Mouse (Mus musculus) testis, adult 2 months (tissue): ENCODE data around the gene Soga1. TPM values are rescaled to one million over a fixed set of nuclear protein-coding genes. Genes with fewer than 3 reads are reported as not detected.

Experiments used
- H3K27ac ChIP-seq: fragments of 200-500 bp; 2 replicates; pipeline ENCODE4 v1.5.1; 2012; ENCODE audit warnings: low read depth, low read length; ENCODE audit not compliant: control insufficient read depth, insufficient read depth
- H3K27me3 ChIP-seq: fragments of 200-500 bp; 2 replicates; pipeline ENCODE4 v1.6.1; 2012; ENCODE audit warnings: mild to moderate bottlenecking, low read length, moderate library complexity; ENCODE audit not compliant: control insufficient read depth, insufficient read depth
- H3K36me3 ChIP-seq: fragments of 200-500 bp; 2 replicates; pipeline ENCODE4 v1.6.1; 2012; ENCODE audit warnings: mild to moderate bottlenecking, low read length; ENCODE audit not compliant: control insufficient read depth, insufficient read depth
- H3K4me1 ChIP-seq: fragments of 200-500 bp; 2 replicates; pipeline ENCODE4 v1.6.1; 2012; ENCODE audit warnings: low read length; ENCODE audit not compliant: control insufficient read depth, insufficient read depth
- H3K4me3 ChIP-seq: fragments of 200-500 bp; 2 replicates; pipeline ENCODE4 v1.5.1; 2012; ENCODE audit warnings: low read depth, mild to moderate bottlenecking, low read length, moderate library complexity, mixed read lengths; ENCODE audit not compliant: control insufficient read depth
- CTCF ChIP-seq: fragments of 200-500 bp; IDR thresholded peaks from 2 replicates; pipeline ENCODE4 v1.5.1; 2012; ENCODE audit warnings: low read depth, mild to moderate bottlenecking, inconsistent platforms, low read length, moderate library complexity; ENCODE audit not compliant: control insufficient read depth, insufficient read depth, insufficient replicate concordance
- POLR2A ChIP-seq: fragments of 200-500 bp; IDR thresholded peaks from 2 replicates; pipeline ENCODE4 v1.6.1; 2012; ENCODE audit warnings: low read depth, mild to moderate bottlenecking, inconsistent platforms, low read length, moderate library complexity; ENCODE audit not compliant: control insufficient read depth
- polyA plus RNA-seq: library from polyadenylated mRNA; depleted of rRNA; stranded (reverse); fragments of >200 nt; gene quantifications from 2 replicates; pipeline ENCODE4 v1.2.3, GENCODE M21; 2012

Gene Soga1
- polyA plus RNA-seq, 1 experiment, result 4.5 TPM

- H3K4me1 ChIP-seq, result peaks cover 4% of the 10 kb centered on the region
- no peak for TF ChIP-seq CTCF
- TF ChIP-seq POLR2A, result no peak
- H3K27ac ChIP-seq, result no peak overlapping the region
- H3K4me3 ChIP-seq, result no peak overlapping the region
- H3K27me3 ChIP-seq, result no peaks in the 10 kb centered on the region
- H3K36me3 ChIP-seq, result no peaks in the 10 kb centered on the region
Observed at GRCm38 (mm10) chr2:157016529-157017270, 62.4 kb downstream of the Soga1 start.

- TF ChIP-seq POLR2A (no peak), CTCF (no peak)
- Histone ChIP-seq H3K4me3 (no peak overlapping the region), H3K36me3 (no peaks in the 10 kb centered on the region), H3K27me3 (no peaks in the 10 kb centered on the region), H3K27ac (no peak overlapping the region), H3K4me1 (peaks cover 4% of the 10 kb centered on the region)
Observed at GRCm38 (mm10) chr2:157012341-157012740, 66.7 kb downstream of the Soga1 start.

DNA sequence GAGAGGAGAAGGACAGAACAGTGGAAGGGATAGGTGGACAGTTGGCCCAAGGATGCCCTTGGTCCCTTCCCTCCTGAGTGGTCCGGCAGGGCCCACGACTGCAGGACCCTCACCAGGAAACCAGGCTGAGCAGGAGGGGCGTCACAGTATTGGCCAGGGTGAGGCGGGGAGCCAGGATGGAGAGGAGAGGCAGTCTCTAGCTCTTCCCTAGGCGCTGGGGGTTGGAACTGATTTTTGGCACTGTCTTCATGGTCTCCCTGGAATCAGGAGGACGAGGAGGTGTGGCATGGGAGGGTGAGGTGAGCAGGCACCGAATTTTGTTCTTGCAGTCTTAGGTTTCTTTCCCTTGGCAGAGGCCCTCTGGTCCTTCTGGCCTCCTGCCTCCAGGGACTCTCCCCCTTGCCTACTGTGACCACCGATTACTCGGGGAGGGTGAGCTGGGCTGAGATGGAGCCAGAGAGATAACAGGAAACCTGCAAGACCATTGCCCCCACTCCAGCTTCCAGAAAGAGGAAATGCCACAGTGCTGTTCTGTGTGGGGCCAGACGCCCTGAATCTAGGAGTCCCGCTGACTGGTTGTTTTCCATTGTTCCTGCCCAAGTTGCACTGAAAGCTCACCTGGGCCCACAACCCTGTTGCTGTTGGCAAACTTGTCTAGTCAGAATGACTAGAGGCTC lies 68.3 kb downstream of the Soga1 start:
- no peak for TF ChIP-seq CTCF
- TF ChIP-seq POLR2A, result no peak
- Histone ChIP-seq H3K27ac (no peak overlapping the region), H3K36me3 (no peaks in the 10 kb centered on the region), H3K4me3 (no peak overlapping the region), H3K27me3 (no peaks in the 10 kb centered on the region), H3K4me1 (peaks cover 9% of the 10 kb centered on the region)

DNA sequence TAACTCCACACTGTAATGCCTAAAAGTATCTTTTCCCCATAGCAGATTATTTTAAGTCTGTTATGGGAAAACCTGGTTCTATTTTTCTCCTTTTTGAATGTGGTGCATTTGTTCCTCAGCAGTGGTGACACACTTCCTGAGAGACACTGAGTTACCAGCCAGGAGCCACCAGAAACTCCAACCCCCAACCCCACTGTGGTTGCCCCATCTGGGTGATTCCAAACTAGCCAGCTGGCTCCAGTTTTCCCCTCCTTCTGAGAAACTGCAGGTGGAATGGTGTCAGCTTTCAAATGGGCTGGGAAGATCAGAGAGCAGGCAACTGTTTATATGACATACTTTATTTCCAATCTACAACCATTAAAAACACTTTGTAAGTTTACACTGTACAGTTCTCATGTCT lies 68.9 kb downstream of the Soga1 start:
- H3K4me1 ChIP-seq, result peaks cover 9% of the 10 kb centered on the region
- no peaks in the 10 kb centered on the region for H3K36me3 ChIP-seq
- H3K27ac ChIP-seq, result no peak overlapping the region
- no peak for TF ChIP-seq POLR2A
- TF ChIP-seq CTCF, result no peak
- H3K27me3 ChIP-seq, result no peaks in the 10 kb centered on the region
- H3K4me3 ChIP-seq, result no peak overlapping the region

DNA sequence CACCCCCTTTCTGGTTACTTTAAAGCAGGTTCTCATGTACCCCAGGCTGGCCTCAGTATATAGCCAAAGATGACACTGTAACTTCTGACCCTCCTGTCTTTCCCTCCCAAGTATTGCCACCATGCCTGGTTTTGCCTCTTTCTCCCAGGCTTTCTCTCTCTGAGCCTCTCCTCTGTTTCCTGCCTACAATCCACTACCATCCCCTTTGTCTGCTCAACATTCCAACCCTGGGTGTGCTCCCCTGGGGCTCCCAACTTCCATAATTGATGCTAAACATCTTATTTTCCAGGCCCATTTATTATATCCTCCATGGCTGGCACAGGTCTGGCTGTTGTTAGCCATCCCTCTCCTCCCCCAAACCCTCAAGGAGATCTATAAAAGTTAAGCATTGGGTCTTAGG lies 70.5 kb downstream of the Soga1 start:
- H3K36me3 ChIP-seq, result peaks cover 2% of the 10 kb centered on the region

DNA sequence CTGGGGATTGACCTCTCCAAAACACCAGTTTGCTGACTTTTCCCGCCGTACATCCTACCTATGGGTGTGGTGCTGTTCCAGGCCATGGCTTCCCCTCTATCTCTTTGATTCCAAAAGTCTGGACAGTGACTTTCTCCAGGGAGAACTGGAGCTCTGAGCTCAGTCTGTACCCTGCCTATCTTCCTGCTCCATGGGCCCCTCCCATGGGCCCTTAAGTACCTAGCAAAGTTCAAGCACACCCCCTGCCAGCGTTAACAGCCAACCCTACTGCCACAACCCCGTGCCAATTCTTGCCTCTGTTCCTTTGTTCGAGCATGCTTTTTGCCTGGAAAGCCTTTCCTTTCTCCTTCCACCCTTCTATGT lies 71.8 kb downstream of the Soga1 start:
- H3K4me3 ChIP-seq, result peak overlapping the region; percentile 98
- TF ChIP-seq CTCF (no peak), POLR2A (no peak)
- H3K36me3 ChIP-seq, result peaks cover 2% of the 10 kb centered on the region
- H3K4me1 ChIP-seq, result peaks cover 9% of the 10 kb centered on the region
- H3K27me3 ChIP-seq, result no peaks in the 10 kb centered on the region
- peak overlapping the region; percentile 58 for H3K27ac ChIP-seq

More for the DNA sequence above, 70.5 kb downstream of the Soga1 start:
- H3K27ac ChIP-seq, result no peak overlapping the region
- no peaks in the 10 kb centered on the region for H3K27me3 ChIP-seq
- H3K4me1 ChIP-seq, result peaks cover 9% of the 10 kb centered on the region
- TF ChIP-seq CTCF, result no peak
- no peak for TF ChIP-seq POLR2A
- no peak overlapping the region for H3K4me3 ChIP-seq

DNA sequence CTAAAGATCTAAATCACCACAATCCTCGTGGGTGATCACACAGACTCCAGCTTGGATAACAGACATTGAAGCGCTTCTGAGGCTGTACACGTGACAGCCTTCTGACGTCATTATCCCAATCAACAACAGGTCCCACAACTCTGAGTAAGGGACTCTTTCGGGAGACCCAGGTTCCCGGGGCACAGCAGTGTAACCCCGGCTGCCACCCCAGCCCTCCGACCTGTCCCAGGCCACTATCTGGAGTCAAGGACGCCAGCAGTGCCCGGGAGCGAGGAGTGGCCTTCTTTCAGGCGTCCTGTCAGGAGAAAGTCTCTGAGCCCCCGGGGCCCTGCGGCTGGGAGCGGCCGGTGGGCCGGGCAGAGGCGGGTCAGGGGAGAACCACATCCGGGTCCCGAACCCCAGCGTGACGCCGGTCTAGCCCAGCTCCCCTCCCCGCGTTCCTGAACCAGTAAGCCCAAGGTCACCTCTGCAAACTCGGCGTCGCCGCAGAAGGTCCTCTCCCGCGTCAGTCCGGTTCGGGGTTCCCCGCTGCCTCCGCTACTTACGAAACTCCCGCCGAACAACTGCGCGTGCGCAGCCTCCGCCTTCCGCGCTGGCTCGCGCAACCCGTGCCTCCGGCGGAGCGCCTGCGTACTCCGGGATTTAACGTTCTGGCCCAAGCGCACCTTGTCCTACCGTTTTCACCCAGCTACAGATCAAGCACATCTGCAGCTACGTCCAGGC lies 72.4 kb downstream of the Soga1 start, which contains the start of gene Dsn1:
Gene Dsn1, minus strand, starts transcription at position 644 of the 723 bp plus-strand sequence.
- H3K36me3 ChIP-seq, result peaks cover 2% of the 10 kb centered on the region

More for the DNA sequence above, 72.4 kb downstream of the Soga1 start, which contains the start of gene Dsn1:
- Histone ChIP-seq H3K4me3 (peak within 1 kb of the TSS; percentile 98), H3K27me3 (no peaks in the 10 kb centered on the region), H3K4me1 (peaks cover 9% of the 10 kb centered on the region), H3K27ac (peak within 1 kb of the TSS; percentile 58)
- no peak for TF ChIP-seq CTCF
- TF ChIP-seq POLR2A, result peak; percentile 73
